Mouse (Mus musculus): ENCODE measurements around the gene E130308A19Rik.

Gene E130308A19Rik

DNA sequence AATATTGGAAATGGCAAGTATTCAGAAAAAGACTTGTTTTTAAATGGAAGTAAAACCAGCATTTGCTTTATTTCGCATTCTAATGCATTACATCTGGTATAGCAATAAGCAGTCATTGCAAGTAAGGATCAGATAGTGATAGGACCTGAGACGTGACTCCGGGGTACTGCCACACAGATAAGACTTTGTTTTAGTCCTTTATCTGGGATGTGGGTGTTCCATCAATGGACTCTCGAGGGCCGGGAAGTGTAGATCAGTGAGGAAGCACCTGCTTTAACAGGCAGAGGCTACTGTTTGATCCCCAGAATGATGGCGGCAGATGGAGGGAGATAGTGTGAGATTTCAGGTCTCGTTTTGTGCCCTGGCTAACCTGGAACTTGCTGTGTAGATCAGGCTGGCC is 105.5 kb downstream of the E130308A19Rik start:
- DNase-seq = no peak

DNA sequence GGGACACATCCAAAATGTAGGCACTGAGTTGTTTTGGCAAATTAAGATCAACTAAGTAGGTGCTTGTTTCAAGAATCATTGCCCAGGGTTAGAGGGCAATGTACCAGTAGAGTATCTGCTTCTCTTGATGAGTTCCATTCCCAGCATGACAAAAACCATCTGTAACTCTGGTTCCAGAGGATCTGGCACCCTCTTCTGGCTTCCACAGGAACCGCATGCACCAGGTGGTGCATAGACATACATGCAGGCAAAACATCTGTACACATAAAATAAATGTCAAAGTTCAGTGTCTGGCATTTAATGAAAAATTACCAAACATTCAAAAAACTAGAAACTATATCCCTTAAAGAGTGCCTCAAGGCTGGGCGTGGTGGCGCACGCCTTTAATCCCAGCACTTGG is 113.3 kb downstream of the E130308A19Rik start:
- DNase-seq = no peak

DNA sequence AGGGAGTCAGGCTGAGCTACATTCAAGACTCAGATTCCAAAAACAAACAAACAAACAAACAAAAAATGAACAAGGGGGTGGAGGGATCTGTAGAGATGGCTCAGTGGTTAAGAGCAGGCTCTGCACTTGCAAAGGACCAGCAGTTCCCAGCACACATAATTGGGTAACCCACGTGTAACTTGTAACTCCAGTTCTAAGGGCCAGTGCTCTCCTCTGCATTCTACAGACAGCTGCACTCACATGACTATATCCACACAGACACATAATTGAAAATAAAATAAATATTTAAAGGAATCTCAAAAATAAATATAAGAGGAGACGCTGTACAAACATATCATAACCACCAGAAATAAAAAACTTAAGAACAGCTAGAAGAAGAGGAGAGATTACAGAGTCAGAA is 113.9 kb downstream of the E130308A19Rik start:
- no peak for DNase-seq

DNA sequence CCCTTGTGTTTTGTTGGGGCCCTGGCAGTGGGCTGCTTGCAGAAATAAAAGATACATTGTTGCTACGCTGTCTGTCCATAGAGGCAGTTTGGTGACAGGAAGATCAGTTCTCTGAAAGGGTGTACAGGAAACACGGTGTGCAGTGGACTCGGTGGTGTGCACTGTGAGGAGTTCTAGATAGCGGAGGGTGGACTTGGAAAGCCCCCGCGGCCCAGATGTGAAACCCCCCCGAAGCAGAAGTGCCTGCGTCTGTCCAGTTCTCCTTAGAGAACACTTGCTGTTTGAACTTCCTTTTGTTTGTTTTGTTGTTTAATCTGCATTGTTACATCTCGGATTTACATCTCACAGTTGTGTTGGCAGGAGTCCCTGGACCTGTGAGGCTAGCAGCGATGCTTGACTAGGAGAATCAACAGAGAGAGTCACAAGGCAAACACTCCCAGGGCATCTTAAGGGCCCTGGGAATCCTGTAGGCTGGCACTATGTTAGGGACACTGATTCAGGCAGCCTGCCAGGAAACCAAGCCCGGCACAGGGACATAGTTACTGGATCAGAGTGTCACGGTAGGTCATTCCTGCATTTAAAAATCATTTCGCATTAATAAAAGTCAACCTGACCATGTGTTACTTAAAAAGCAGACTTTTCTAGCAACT is 127.6 kb downstream of the E130308A19Rik start:
- no peak for DNase-seq

DNA sequence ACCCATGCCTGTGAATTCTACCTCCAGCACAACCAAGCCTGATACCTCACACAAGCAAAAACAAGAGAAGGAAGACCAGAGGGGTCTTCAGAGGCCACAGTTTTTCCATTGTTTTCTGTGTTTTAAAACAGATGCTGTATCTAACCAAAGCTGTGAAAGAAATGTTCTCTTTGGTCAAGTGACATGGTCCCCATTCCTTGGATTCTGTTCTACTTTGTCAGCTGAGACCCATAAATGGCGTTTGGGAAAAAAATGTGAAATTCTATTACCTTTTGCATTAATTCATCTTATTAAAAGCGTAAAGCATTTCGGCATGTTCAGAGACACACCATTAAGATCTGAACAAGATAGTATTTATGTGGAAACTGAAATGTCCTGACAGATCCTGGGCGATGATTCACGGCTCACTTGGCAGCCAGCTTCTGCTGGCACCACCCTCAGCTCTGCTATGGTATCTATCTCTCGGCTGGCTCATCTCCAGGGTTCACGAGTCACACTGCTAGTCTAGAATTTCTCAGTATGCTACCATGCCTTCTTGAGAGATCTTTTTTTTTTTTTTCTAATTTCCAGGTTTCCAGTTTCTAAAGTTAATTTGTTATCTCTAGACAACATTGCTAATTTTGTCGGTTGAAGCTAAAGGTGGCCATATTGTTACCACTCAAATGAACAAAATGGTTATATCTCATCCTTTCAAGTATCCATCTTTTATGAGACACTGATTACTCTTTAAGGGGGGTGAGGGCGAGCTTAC is 130.5 kb downstream of the E130308A19Rik start:
- no peak for DNase-seq

DNA sequence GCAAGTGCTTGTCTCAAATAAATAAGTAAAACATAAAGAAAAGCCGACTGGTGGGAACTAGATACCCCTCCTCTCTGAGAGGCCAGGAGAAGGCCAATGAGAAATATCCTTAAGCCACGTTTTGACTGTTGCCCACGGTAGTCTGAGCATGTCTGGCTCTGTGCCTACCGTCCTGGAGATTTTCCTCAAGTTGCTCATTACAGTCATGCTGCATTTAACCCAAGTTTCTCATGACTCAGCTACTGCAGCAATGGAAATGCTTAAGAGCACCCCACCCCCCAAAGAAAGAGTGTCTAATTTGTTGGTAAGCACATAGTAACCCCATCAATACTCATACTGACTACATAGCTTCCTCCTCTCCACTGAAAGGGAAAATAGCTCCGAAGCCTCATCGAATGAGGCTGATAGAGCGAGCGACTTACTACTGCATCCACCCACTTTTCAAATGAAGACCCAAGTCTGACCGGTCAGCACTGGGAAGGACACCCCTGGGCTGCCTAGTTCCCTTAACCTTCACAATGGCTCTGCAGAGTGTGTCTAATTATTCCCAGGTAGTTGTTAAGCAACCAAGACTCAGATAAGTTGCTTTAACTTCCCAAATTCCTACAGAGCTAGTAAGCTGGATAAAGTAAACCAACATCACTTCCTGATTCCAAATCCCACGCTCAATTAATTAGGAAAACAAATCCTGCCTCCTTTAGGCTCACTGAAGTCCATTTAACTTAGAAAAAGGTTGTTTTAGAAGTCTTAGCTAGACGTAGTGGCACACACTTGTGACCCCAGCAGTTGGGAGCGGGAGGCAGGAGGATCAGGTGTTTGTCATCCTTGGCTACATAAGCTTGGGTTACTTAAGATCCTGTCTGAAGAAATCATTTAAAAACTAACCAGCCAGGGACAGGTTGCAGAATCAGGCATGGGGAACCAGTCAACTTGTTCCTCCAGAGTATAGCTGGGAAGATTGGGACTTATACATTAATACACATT is 131.7 kb downstream of the E130308A19Rik start:
- DNase-seq = no peak

DNA sequence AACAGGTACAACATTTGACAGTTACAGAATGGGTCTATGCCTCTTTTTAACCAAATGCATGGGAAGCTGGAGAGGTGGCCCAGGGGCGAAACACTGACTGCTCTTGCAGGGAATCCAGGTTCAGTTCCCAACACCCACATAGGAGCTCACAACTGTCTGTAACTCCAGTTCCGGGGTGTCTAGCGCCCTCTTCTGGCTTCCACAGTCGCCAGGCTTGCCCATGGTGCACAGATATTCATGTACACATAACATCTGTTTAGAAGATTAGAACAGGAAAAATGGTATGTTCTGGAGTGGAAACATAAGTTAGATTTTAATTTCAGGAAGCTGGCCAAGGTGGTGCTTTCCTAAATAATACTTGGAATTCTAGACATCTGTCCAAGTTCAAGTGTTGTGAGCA is 134.0 kb downstream of the E130308A19Rik start:
- no peak for DNase-seq

DNA sequence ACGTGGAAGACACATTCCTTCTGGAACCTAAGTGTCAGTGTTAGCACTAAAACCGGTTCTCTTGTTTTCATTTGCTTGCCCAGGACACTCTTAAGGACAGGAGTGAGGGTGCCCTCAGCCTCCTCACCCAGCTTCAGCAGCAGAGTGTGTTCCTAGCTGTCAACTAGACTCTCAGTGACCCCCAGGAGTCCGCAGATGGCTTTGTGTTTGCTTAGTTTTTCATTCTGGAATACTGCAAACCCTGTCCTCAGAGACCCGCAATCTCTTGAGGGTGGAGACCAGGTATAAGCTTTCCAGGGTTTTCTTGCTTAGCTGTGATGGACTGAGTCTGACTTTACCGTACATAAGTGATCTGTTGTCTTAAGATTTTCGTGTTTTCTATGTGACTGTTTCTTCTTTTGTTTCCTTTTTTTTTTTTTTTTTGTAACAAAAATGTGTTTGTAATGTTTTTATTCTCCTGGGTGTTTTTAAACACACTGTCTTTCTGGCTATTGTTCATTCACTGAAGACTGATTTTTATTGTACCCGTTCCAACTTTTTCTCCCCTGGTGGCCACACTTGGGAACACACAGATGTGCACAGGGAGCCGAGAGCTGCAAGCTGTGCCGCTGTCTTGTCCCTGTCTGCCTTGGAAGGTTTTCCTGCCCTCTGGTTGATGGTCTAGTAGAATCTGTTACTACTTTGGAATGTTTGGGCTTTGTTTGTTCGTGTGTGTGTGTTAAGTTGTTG is 134.8 kb downstream of the E130308A19Rik start:
- DNase-seq = no peak

DNA sequence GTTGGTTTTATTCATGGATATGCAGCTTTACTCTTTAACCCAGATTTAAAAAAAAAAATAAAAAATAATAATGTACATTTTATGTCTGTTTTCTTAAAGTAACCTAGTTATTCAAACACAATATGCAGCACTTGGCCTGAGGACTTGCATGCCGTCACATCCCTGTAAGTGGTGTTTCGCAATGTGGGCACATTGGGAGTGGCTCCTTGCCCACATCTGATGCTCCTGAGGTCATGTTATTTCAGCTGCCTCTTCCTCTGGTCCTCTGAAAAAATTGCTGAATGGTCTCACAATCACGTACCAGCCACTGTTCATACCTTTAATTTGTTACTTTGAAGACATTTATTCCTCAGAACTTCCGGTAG is 135.3 kb downstream of the E130308A19Rik start:
- DNase-seq = no peak

DNA sequence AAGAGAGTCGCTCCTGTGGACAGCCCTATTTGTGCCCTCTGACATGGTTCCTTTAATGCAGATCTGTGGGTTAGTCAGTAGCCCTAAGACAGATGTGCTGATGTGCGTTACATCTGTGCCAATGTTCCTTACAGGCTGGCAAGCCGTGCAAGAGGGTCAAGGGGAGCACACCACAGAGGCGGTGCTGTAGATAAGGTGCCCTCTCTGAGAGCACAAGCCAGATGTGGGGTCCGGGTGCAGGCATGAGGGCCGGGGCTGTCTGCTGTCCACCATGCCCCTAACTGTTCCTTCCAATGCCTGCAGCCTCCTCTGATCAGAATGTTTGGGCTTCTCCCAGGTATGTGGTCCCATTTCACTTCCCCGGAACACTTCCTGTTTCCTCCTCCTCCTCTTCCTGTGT is 138.9 kb downstream of the E130308A19Rik start:
- DNase-seq = no peak

DNA sequence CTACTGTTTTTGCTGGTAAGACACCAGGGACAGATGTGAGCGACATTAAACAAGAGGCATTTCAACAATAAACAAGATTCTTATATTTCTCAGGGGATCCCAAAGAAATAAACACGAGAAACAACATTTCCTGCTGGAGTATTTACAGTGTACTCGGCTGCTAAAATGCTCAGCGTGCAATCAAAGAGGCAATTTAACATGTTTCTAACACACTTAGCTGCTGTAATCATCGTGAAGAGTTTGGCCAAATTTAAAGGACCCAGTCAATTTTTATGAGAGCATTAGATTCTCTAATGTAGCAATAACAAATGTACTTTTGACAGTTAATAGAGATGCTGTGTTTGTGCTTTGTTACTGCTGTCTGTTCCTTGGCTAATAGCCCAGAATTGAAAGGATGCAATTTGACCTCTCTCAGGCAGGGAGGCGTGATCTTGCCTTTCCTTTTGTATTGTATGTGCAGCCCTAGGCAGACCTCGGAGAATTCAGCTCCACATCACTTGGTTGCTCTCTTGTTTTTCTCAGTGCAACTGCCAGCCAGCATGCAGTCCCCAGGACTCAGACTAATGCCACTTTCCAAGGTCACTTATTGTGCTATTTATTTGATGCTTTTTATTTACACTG is 139.5 kb downstream of the E130308A19Rik start:
- no peak for DNase-seq

DNA sequence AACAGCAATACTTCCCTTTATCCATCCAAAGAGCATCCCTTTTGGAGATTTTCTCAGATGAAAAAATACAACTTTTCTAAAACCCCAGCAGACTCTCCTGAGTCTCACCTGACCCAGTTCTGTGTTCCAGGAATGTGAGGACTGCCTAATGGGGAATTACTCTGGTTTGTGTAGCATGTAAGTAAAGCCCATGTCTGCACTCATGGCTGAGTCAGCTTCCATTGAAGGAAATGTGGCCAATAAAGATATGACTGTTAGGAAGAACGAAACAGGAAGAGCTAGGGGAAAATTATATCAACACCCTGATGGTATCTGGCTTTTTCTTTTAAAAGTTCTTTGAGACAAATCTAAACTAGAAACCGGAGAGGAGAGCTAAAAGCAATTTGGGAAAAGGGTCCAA is 141.7 kb downstream of the E130308A19Rik start:
- DNase-seq = no peak

DNA sequence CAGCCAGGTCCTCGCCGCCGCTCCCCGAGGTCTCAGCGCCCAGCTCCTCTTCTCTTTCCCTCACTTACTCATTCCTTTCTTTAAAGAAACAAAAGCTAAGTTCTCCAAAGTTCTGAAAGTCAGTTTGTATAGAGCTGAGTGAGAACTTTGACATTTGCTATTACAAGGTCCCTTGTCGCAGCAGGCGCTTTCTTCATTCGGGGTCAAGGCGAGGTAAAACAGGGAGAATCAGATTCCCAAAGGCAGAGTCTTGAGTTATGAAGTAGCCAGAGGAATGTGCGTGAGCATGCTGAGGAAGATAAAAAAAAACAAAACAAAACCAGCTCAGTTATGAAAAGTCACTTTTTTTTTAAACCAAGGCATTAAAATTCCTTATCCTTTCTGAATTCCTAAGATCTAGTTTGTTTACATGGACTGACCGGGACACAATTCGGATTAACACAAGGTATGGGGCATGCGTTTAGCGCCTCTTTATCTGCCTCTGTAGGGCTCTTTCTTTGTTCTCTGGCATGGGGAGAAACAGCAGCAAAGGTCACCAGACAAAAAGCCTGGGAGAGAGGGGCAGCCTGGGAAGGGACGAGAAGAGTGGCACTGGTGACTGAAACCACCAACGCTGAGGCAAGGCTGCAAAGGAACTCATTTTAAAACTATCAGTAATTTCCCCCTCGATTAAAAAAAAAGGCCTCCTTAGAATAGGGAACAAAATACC is 146.3 kb downstream of the E130308A19Rik start:
- DNase-seq = no peak

DNA sequence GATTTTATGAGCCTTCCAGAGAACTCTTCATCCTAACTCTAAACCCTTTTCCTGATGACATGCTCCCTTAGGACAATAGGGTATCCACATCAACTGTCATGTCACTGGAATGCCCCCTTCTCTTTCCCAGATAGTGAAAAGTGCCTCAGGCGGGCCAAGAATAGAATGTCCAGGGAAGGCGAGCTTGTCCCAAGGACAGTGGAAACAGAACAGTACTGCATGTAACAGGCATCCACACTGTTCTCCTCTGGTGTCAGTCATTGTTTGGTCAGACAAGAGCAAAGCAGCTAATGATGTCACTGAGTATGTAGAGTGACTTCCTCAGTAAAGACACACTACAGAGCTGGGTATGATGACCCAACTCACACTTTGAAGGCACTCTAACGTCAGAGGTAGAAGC is 151.8 kb downstream of the E130308A19Rik start:
- no peak for DNase-seq

DNA sequence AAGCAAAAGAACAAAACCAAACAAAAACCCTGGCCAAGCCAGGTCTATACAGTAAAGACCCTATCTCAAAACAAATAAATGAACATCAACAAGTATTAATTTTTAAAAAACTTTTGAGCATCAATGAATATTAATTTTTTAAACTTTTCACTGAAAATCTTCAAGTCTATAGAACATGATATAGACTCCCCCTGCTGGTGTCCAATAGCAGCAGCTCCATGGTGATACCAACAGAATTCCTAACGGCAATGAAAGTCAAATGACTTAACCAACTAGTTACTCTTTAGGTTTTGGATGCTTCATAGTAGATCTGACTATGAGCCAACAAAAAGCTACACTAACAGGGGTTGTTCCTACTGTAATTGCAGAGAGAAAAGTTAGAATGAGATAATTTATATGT is 154.6 kb downstream of the E130308A19Rik start:
- no peak for DNase-seq

DNA sequence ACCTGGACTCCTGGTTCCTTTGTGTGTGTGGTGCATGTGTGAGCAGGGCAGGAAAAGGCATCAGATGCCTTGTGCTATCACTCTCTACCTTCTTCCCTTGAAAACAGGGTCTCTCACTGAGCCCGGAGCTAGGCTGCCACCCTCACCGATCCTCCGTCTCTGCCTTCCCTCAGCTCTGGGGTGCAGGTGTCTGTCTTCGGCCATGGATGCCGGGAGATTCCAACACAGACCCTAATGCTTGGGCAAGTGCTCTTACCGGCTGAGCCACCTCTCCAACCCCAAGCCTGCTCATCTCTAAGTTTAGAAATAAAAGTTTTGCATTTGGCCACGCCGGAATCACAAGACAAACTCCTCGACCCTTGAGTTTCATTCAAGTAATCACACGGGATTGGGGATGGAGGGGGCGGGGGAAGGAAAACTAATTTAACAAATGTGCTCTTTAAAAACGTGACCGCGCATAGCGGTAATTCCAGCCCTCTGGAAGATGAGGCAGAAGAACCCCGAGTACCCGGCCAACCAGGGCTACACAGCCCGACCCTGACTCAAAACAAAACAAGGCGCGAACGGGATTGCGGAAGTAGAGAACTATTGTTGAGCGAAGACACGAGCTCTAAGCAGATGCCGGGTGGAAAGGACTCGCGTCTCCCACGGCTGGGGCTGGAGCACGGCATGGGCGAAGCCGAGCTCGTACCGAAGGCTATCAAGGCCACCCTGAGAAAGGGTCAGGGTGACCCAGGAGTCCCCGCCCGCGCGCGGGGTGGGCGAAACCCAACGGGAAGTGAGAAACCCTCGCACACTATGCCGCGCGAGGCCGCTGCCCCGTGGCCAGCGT is 157.1 kb downstream of the E130308A19Rik start:
- peak in 1 of 2 experiments; percentile 57 for DNase-seq

DNA sequence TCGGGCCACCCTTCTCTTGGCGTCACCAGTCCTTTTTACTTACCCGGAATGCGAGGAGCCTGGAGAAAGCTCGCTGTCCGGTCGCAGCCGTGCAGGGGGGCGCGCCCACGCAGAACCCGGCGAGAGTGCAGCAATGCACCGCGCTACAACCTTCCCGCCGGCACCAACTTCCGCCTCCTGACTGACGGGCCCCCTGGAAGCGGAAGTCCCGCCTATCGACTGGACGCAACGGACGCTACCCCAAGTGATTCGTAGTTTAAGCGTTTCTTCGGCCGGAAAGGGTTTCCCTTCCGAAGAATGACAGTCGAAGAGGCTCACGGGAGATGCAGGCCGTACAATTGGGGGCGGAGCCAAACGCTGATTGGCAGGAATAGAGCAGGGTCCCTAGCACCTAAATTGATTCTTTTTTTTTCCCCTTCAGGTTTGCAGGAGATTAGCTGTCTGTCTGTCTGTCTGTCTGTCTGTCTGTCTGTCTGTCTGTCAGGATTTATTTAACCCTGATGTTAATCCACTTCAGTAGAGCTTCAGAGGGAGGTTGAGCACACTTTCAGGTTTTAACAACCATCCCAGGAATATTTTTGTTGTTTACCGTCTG is 157.8 kb downstream of the E130308A19Rik start:
- DNase-seq = peak; percentile 92 to 97

DNA sequence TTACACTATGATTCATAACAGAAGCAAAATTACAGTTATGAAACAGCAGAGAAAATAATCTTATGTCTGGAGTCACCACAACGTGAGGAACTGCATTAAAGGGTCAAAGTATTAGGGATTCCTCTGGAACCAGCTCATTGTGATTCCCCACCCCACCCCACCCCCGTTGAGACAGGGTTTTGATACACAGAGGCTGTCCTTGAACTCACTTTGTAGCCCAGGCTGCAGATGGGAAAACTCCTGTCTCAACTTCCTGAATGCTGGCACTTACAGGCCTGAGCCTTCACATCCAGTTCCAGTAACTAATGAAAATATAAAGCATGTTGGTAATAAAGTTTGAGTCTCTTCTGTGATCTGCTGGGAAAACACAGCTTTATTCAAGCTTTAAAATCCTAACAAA is 159.4 kb downstream of the E130308A19Rik start:
- DNase-seq = no peak

DNA sequence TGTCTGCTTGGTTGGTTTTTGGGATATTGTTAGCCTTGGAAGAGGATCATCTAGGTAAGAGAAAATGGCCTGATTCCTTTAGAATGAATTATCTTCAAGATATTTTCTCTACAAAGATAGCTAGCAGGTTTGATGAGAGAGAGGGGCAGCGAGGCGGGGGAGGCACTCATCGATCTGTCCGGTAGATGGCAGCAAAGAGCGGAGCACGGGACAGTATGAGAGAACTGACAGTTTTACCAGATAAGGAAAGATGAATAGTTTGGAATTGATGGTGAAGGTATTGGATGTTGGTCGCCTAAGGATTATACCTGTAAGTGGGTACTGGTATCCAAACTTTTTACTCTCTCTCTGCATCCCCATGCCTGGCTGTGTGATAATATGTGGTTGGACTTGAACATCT is 160.7 kb downstream of the E130308A19Rik start:
- DNase-seq = peak; percentile 28 to 41

DNA sequence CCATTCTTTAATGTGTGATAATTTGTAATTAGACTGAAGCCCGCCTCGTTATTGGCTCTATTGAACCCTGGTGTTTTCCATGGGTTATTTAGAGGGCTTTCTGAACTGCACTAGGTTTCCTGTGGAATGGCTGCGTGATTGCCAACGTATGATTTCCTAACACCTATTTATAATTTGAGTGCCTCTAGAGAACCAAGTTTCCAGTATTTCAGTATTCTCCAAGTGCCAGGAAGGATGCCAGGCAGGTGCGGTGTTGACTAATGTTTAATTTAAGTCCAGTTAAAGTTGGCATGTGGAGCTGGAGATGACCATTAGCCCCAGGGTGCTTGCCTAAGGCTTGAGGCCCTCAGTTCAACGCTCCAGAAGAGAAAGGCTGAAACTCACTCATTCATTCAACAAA is 161.1 kb downstream of the E130308A19Rik start:
- no peak for DNase-seq
